Mouse (Mus musculus) liver, adult (tissue): ENCODE measurements around the gene Klf16.

Experiments
- GATA4 ChIP-seq: IDR thresholded peaks from 2 replicates; pipeline ENCODE4 v1.6.1; 2014; ENCODE audit warnings: mild to moderate bottlenecking, low read length; ENCODE audit not compliant: insufficient replicate concordance

Klf16 gene

DNA sequence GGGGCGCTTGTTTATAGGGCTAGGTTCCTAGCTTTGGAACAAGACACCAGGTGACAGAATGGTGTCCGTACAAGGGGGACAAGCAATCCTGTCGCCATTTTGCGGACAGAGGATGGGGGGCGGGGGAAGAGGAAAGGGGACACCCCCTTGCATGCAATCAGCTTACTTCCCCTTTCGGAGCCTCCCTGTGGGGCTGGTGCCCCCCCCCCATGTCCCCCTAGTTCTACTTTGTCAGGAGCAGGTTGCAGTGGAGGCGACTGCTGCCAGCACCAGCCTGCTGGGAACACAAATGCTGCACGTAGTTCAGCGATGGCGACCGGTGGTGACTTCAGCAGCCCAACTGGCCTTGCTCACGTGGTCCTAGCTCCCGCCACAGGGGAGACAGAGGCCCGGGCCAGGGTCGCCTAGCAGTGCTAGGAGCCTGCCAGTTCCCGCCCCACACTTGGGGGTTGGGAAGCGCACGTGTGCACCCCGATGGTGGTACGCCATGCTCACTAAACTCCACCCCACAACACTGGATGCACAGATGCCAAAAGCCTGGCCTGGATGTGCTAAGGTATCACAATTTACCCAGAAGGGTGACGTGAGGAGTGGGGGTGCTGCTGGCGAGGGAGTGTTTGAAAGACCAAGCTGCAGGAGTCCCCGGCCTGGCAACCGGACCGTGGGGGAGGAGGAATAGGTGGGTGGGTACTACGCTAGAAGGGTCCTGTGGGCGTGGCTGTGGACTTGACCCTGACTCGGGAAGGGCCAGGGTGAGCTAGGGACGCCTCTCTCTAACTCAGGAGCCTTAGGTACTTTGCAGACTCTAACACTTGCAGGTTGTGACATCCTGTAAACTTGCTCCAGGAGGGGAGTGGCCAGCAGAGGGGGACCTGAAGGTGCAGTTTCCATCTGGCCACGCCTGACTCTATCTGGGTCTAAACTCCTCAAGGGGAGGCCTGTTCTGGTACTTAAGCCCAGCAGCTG is 6.0 kb downstream of the Klf16 start:
- TF ChIP-seq GATA4: no peak

DNA sequence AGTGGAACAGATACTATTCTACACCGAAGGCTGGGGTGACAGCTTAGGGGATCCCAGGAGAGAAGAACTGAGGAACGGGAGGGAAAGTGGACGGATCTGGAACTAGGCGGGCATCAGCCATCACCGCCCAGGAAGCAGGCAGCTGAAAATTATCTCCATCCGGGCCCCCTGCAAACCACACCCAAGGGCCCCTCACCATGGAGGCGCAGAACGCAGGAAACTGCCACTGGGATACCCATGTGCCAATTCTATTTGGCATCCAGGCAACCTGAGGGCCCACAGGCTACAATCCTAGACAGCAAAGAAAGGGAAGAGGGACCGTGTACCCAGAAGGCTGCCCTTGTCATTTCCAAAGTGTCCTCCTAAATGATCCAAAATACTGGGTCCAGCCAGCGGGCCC is 6.7 kb downstream of the Klf16 start:
- no peak for TF ChIP-seq GATA4

DNA sequence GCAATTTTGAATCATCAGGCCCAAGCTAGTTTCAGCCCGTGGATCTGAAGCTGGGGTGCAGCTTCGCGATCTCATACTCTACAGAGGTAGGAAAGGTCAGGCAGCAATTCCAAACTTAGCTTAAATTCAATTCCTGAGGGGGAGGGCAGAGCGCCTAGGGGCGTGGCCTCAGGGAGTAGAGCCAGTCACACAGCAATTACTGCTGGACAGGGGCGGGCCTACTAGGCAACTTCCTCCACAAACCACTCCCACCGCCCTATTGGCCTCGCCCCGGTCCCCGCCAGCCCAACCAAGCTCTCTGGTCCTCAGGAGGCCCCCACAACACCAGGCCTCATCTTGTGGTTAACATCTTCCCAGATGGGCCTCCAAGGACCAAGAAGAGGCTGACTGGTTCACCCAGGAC is 7.5 kb downstream of the Klf16 start:
- TF ChIP-seq GATA4: no peak

DNA sequence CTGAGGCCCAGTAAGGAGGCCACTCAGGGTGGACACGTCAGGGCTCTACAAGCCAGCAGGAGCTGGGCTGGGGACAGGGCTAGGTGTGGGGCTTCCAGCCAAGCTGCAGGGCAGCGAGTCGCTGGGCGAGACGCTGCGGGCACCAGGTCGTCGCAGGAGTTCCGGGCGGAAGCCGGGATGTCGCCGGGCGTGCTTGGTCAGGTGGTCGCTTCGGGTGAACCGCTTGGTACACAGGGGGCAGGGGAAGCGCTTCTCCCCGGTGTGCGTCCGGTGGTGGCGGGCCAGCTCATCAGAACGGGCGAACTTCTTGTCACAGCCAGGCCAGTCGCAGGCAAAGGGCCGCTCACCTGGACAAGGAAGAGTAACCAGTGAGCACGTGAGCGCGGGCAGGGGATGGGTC is 8.2 kb downstream of the Klf16 start:
- TF ChIP-seq GATA4: no peak

DNA sequence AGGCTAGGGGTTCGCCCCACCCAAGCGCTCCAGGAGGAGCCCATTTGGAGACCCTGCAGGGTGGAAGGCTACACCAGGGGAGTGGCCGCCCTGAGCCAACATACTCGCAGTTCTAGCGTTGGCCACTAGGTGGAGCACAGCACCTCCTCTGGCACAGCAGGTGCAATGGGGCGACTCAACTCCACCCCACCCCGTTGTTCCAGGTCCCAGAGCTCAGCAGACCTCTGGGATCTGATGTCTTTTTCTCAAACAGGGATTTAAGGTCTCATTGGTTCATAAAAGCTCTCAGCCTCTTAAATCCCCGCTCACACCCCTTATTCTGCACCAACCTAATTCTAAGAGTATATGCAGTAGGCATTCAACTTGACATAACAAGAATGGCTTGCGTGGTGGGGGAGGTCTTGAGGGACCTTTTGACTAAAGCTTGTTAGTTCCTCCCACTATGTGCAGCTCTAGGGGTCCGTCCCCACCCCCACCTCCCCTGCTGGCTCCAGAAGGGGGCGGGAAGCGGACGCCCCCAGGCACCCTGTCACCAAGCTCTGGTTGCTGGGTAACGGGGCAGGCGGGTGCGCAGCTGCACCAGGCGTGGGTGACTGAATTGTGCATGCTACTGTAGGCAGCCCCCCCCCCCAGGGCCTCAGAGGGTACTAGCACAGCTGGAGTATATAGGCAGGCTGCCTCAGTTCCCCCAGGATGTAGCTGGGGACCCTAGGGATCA is 10.6 kb downstream of the Klf16 start:
- no peak for TF ChIP-seq GATA4

DNA sequence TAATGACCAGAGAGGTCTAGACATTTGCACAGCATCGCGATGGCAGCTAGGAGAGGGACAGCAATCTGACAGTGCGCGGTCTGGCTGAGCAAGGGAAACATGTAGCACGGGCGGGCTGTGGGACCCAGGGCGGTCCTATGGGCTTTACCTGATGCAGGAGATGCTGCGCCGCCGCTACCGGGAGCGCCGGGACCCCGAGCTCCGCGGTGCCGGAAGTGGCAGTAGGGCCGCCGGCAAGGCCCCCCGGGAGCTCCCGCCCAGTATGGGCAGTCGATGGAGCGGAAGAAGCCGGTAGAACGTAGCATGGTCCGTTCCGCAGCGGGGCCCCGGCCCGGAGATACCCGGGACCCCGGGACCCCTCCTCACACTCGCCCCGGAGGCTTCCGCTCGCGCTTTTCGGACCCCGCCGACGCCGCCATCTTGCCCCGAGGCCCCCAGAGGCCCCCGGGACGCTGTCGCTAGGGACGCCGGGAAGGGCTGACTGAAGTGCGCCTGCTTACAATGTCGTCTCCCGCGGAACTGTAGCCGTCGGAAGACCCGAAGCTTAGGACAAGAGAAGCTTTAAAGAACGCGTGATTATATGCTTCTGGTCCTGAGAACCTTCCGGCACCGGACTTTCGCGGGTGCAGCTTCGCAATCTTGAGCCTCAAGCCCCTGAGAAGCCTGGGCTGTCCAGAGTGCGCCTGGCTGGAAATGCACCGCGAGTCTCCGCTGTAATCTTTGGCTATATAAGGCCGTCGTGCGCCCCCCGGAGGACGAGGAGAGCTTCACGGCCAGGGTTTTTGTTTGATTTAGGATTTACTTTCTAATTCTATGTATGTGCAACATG is 15.8 kb downstream of the Klf16 start, which contains the start of gene Rexo1:
Gene Rexo1 (minus strand): TSS at position 445 of the 829 bp plus-strand sequence.
- peak; percentile 77; the same call in 1 of the 2 replicates for TF ChIP-seq GATA4

DNA sequence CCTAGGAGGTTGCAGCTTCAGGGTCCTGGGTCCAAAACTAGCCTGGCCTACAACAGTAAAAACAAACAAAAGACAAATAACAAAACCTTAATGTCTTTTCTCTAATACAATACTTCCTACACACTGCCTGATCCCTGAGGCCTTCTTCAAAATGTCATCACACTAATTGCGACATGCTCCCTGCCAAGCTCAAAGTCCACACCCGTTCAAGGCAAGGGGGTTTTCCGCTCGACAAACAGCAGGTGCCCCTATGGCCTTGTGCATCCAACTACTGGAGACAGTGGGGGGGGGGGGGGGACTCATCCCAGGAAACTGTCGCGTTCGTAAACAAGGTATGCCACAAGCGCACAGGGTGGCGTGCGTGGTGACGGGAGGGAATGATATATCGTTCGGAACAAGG is 16.5 kb downstream of the Klf16 start:
- no peak for TF ChIP-seq GATA4

DNA sequence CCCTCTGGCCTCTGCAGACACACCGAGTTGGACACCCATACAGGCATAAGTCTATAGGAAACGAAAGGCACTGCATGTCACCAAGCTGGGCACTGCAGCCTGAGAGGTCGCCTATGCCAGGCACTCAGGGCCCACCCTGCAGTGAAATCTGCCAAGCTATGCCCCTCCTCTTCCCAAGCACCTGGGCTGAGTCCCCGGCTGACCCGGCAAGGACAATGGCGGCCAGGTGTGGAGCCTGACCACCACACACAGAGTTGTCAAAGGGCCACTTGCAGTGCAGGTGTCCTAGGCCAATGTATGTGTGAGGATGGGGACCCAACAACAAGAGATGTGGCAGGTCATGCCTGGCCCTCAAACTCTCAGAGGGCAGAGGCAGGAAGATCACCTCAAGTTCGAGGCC is 17.7 kb downstream of the Klf16 start:
- TF ChIP-seq GATA4: no peak

DNA sequence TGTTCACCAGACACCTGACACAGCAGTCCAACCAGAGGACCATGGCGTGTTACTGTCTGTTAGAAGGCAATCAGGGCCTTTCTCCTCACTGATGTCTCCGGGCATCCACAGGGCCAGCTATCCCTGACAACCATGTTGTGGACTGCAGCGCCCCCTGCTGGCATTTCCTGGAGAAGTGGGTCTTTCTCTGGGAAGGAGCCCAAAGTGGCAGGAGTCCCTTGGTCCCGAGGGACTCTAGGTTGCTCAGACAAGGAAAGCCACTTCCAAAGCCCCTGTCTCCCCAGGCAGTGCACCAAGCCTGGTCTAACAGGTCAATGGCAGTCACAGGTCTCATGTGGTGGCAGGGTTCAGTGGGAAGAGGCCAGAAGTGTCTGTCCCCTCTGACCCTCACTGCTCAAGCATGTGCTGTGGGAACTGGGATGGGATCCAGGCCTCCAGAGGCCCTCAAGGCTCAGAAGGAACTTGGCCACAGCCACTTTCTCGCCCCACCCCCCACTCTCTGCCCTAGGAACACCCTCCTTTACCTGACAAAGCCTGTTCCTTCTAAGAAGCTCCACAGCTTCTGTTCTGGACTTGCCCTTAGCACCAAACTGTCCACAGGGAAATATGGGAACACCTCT is 19.7 kb downstream of the Klf16 start:
- TF ChIP-seq GATA4: no peak

DNA sequence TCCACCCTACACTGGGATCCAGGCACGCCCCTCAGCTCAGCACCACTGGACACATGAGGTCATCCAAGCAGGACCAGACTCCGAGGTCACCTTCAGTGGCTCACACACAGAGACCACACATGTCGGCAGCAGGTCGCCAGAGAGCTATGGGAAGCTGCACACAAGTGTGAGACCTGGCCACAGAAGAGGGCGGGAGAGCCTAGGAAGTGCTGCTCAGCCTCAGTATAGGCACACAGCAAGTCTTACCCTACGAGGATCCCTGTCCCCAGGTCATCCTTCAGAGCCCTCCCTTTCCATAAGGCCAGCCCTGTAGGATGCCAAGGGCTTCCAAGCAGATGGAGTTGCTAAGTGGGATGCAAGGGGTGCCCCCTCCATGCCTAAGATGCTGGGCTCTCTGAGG is 23.1 kb downstream of the Klf16 start:
- no peak for TF ChIP-seq GATA4

DNA sequence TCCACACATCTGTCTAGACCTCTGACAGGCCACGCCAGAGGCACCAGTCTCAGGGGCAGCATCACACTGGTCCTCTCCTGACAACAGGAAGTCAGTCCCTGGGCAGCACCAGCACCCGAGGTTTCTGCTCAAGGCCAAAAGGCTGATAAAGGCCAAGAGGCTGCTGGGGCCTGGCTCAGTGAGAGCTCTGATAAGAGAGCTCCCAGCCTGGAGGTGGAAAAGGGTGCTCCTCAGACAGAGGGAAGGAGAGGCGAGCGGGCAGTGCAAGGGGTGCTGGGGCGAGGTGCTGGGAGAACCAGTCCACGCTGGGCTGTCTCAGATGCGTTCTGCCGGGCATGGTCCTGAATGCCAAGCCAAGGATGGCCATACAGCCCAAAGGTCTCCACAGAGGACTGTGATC is 23.5 kb downstream of the Klf16 start:
- TF ChIP-seq GATA4: no peak

DNA sequence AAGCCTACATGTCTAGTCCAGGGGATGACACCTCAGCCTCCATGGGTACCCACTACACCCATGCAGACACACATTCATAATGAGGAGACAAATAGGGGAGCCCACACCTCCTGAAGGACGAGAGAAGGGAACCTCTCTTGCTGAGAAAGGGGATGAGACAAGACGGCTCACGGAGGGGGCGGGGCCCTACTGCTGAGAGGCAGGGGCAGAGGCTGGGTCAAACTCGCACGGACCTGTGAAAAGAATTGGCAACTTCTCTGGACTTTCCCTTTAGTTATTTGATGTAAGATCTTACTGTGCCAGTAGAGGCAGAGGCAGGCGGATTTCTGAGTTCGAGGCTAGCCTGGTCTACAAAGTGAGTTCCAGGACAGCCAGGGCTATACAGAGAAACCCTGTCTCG is 24.8 kb downstream of the Klf16 start:
- no peak for TF ChIP-seq GATA4

DNA sequence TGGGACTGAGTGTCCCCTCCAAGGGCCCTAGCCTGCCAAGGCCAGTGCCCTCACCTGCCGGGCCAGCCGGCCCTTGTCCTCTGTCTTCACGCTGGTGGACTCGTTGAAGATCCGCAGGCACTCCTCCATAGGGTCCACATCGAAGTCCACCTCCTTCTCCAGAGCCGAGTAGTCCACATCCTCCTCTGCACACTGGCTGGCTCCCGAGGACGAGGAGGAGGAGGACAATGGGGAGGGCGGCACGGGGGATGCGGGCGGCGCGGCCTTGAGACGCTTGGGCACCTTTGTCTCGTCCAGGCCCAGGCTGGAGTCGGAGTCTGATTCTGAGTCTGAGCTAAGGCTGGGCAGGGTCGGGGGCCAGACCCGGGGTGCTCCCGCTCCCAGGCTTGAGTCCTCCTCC is 27.8 kb downstream of the Klf16 start:
- TF ChIP-seq GATA4: no peak

DNA sequence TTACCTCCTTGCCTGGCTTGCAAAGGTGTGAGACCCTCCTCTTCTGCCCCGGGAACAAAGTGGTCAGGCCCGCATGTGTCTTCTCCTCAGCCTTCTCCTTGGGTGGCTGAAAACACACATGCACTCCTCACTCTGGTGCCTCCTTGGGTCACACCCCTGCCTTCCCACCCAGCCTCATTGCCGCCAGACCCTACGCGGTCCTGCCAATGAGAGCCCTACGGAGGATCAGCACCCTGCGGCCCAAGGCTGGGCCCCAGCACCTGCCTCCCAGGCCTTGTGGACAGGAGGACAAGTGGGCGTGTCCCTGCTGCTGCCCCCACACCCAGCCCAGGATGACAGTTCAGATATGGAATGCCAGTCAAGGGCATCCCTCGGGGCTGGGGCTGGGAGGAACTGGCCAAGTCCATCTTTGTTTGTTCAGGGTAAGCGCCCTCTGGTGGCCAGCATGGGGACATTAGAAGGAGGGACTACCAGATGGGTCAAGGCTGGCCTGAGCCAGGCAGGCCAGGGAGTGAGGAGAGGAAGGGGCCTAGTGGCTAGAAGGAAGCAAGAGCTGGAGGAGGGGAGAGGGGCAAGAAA is 28.6 kb downstream of the Klf16 start:
- no peak for TF ChIP-seq GATA4

DNA sequence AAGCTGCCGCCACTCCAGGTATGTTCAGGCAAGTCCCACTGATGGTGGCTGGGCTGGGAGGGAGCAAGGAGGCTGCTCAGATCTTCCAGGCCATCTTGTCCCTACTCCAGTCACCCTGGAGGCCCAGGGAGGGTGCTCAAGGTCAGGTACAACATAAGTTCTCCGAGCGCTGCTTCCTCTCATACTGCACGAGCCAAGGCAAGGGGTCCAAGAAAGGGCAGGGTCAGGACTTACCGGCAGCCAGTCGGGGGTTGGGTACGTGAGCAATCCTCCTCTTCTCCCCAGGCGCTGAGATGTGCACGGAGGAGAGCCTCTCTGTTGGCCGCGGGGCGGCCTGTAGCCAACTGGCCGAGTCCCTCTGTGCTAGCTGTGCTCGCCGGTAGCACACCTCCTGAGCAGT is 29.6 kb downstream of the Klf16 start:
- no peak for TF ChIP-seq GATA4

DNA sequence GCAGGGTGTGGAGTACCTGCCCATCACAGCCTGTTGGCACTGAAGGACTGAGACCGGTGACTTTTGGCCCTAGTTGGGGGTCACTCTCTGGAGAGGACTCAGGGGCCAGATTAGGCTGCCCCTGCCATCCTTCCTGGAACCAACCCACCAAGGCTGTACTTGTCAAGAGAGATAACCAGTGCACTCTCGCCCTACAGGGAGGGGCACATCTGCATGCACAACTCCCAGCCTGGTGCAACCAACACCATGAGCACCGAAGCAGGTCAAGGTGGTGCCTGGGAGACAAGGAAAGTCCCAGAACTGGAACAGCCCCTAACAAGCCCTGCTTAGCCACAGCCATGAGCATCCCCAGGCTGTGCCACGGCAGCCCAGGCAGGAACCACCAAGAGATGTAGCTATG is 30.2 kb downstream of the Klf16 start:
- TF ChIP-seq GATA4: no peak
